Mouse (Mus musculus): ENCODE results near the gene Zbtb34.

Zbtb34 gene

DNA sequence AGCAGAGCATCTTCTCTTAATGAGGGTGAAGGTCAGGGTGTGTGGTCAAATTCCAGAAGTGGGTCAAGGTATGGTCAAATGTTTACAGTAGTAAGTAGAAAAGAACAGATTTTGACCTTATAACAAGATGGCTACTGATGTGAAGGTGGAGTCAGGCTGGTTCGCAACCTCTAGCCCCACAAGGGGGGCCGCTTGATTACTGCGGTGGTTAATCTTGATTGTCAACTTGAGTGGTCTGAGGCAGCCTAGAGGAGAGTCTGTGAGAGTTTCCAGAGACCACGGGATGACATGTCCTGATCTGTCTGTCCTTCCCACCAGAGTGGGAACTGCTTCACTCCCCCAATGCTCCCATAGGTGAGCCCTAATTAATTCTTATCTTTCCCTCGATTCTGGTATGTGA, 30.6 kb downstream of the Zbtb34 start:
- DNase-seq (ENCODE audit: low read depth, low spot score): no peak
- Histone ChIP-seq H3K27me3 (ENCODE audit: control insufficient read depth, insufficient read depth, low read length, poor library complexity, severe bottlenecking) (no peaks in the 10 kb centered on the region), H3K36me3 (ENCODE audit: control insufficient read depth, insufficient read depth, low read length, poor library complexity, severe bottlenecking) (no peaks in the 10 kb centered on the region)

DNA sequence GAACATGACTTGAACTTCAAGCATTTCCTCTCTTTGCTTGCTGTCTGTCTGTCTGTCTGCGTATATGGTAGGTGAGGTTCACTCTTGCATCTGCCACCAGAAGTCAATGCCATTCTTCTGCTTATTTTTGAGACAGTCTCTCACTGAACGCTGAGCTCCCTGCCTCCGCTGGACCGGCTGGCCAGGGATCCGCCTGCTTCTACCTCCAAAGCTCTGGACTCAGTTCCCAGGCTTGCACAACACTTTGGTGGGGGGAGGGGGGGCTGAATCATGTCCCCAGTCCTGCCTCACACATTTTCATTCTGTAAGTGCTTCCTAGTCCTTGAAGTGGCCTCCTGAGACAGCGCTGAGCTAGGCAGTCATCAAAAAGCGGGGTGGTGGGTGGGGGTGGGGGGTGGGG, 32.0 kb downstream of the Zbtb34 start:
- no peak for DNase-seq (ENCODE audit: low read depth, low spot score)

DNA sequence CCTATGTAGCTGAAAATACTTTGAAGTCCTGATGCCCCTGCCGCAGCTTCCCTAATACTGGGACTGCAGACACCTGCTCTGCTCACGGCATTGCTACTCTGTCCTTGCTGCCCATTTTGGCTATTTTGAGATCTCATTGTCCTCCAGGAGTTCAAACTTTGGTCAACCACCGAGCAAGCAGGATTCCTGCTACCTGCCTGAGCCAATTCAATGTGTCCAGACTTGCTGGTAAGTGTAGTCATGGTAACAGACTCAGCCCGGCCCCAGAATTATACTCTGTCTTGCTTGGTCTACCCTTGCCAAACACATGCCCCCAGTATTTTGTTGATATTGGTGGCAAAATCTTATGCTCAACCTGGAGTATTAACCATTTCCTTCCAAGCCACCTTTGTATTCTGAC, 34.1 kb downstream of the Zbtb34 start:
- DNase-seq (ENCODE audit: low read depth, low spot score): no peak
- Histone ChIP-seq H3K36me3 (ENCODE audit: control insufficient read depth, insufficient read depth, low read length, poor library complexity, severe bottlenecking) (no peaks in the 10 kb centered on the region), H3K27me3 (ENCODE audit: control insufficient read depth, insufficient read depth, low read length, poor library complexity, severe bottlenecking) (no peaks in the 10 kb centered on the region; the same call in 1 of the 2 replicates)

More for the DNA sequence above, 32.0 kb downstream of the Zbtb34 start:
- Histone ChIP-seq H3K27me3 (ENCODE audit: control insufficient read depth, insufficient read depth, low read length, poor library complexity, severe bottlenecking) (no peaks in the 10 kb centered on the region; the same call in 1 of the 2 replicates), H3K36me3 (ENCODE audit: control insufficient read depth, insufficient read depth, low read length, poor library complexity, severe bottlenecking) (no peaks in the 10 kb centered on the region)

DNA sequence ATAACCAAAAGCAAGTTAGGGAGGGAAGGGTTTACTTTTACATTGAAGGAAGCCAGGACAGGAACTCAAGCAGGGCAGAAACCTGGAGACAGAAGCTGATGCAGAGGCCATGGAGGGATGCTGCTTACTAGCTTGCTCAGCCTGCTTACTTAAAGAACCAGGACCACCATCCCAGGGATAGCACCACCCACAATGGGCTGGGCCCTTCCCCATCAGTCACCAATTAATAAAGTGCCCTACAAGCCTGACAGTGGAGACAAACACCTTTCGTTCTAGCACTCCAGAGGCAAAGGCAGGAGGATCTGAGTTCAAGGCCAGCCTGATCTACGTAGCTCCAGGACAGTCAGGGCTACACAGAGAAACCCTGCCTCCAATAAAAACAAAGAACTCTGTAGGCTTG, 36.1 kb downstream of the Zbtb34 start:
- Histone ChIP-seq H3K36me3 (ENCODE audit: control insufficient read depth, insufficient read depth, low read length, poor library complexity, severe bottlenecking) (no peaks in the 10 kb centered on the region), H3K27me3 (ENCODE audit: control insufficient read depth, insufficient read depth, low read length, poor library complexity, severe bottlenecking) (no peaks in the 10 kb centered on the region; the same call in 1 of the 2 replicates)
- no peak for DNase-seq (ENCODE audit: low read depth, low spot score)

DNA sequence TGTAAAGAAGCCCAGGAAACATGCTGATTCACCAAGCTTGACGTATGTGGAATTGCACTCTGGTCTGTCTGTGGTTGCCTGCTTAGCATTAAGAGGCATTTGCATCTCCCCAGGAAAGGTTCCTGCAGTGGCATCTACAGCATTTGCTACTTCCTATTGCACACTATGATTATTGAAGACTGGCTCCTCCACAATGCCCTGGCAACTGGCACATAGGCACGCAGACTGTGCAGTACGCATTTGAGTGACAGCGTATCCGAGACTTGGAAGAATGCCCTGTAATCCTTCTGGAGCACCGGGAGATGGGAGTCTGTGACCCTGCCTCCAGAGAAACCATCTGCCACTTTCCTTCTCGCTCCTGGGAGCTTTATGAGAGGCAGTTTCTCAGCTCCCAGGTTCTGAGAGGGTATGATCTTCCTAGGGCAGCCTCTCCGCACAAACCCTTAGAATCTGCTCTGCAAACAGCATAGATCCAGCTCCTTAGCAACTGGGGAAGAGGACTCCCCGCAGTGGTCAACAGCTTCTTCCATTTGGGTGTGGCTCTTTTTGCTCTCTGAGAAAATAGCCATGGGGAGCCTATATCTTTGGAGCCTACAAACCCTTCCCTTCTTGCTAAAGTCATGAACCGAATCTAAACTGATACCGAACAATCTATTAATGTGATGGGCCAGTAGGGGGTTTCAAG, 37.0 kb downstream of the Zbtb34 start:
- H3K27me3 ChIP-seq (ENCODE audit: control insufficient read depth, insufficient read depth, low read length, poor library complexity, severe bottlenecking): no peaks in the 10 kb centered on the region; the same call in 1 of the 2 replicates
- no peak for DNase-seq (ENCODE audit: low read depth, low spot score)
- no peaks in the 10 kb centered on the region for H3K36me3 ChIP-seq (ENCODE audit: control insufficient read depth, insufficient read depth, low read length, poor library complexity, severe bottlenecking)

DNA sequence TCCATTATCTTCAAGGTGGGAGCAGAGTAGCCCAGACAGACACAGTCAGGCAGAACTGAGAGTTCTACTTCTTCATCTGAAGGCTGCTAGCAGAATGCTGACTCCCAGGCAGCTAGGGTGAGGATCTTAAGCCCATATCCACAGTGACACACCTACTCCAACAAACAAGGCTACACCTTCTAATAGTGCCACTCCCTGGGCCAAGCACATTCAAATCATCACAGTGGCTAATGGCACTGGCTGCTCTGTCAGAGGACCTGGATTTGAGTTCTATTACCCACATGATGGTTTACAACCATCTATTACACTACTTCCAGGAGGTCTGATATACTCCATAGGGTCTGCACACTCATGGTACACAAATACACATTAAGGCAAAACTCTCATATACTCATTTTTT, 38.1 kb downstream of the Zbtb34 start:
- DNase-seq (ENCODE audit: low read depth, low spot score): no peak
- no peaks in the 10 kb centered on the region for H3K36me3 ChIP-seq (ENCODE audit: control insufficient read depth, insufficient read depth, low read length, poor library complexity, severe bottlenecking)
- H3K27me3 ChIP-seq (ENCODE audit: control insufficient read depth, insufficient read depth, low read length, poor library complexity, severe bottlenecking): no peaks in the 10 kb centered on the region; the same call in 1 of the 2 replicates

DNA sequence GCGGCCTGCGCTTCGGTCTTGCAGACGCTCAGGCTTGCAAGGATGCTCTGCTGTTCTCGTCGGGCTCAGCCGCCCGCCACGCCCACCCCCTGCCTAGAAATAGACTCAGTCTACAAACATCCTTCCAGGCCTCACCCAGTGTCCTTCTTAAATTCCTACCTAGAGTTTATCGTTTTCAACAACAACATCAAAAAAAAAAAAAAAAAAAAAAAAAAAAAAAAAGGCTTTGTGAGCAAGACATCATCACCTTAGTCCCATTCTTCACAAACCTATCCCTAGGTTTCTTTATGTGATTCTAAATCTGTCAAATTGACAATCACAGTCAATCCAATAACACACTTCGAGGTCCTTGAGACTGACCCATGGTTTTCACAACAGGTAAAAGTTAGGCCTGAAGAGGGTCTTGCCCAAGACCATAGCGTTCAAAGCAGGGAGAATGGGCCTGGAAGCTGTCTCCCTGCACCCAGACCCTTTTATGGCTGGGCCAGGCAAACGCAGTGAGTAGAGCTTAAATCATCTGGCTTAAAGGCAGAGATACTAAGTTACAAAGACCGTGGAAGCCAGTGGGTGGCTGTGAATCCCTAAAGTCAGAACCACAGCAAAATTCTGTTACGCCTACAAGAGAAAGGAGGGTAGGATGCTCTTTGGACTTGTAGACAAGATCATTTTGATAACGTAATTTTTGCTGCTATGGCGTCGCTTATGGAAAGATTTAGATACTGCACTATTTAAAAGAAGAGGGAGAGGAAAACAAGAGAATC, 59.3 kb downstream of the Zbtb34 start:
- DNase-seq (ENCODE audit: low read depth, low spot score): no peak
- Histone ChIP-seq H3K36me3 (ENCODE audit: control insufficient read depth, insufficient read depth, low read length, poor library complexity, severe bottlenecking) (no peaks in the 10 kb centered on the region), H3K27me3 (ENCODE audit: control insufficient read depth, insufficient read depth, low read length, poor library complexity, severe bottlenecking) (no peaks in the 10 kb centered on the region)

DNA sequence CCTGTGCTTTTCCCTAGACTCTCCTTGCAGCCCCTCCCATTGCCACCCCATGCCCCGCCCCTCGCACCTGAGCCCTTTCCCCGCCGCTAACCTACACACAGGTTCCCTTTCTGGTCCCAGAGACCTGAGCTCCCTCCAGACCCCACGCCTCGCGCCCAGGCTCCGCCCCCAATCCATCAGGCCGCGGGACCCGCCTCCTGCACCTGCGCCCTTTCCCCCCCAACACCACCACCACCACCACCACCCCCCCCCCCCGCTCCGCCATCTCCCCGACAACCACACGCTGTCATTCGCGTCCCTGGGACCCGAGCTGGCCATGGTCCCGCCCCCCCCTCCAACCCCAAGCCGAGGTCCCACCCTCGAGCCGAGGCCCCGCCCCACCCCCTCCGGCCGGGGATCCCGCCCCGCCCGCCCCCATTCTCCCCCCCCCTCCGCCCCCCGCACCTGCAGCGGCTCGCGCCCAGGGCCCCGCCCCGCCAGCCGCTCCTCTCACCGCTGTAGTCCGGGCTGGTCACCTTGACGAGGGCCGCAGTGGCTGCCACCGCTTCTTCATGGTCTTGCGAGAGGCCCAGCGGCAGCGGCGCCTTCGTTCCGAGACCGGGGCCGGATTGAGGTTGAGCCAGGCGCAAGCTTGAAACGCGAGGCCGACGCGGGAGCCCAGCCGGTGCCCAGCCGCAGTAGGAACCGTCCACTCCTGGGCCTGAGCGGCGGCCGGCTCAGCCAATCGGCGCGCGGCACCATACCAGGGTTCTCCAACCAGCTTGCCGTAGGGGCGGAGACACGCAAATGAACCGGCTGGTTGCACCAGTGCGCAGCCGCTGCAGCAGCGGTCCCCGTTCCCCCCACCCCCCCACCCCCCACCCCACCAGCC, 60.1 kb downstream of the Zbtb34 start, which contains the start of gene Ralgps1:
TSS of gene Ralgps1 (minus strand) at position 710 of the 871 bp plus-strand sequence.
- Histone ChIP-seq H3K27me3 (ENCODE audit: control insufficient read depth, insufficient read depth, low read length, poor library complexity, severe bottlenecking) (no peaks in the 10 kb centered on the region), H3K36me3 (ENCODE audit: control insufficient read depth, insufficient read depth, low read length, poor library complexity, severe bottlenecking) (no peaks in the 10 kb centered on the region)
- peak; percentile 96 for DNase-seq (ENCODE audit: low read depth, low spot score)

DNA sequence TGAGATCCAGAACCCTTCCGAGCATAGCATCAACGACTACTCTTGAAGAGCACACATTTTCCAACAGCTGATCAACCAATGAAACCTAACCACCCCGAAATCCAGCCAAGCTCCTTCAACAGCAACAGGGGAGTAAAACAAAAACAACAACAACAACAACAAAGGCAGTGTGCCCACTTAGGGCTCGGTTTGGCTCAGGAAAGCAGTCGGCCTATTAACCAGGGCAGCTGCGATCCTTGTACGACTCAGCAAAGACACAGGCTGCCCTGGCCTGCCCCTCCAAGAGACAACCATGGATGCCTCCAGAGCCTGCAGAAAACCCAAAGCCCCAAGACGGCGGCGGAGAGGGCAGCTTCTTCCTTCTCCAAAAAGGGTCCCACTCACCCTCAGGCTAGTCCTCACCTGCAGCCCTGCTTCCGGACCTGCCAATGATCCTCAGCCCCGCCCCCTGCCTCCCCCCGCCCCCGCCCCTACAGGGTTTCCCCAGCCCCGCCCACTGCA, 60.8 kb downstream of the Zbtb34 start:
- Histone ChIP-seq H3K36me3 (ENCODE audit: control insufficient read depth, insufficient read depth, low read length, poor library complexity, severe bottlenecking) (no peaks in the 10 kb centered on the region), H3K27me3 (ENCODE audit: control insufficient read depth, insufficient read depth, low read length, poor library complexity, severe bottlenecking) (no peaks in the 10 kb centered on the region)
- no peak for DNase-seq (ENCODE audit: low read depth, low spot score)

DNA sequence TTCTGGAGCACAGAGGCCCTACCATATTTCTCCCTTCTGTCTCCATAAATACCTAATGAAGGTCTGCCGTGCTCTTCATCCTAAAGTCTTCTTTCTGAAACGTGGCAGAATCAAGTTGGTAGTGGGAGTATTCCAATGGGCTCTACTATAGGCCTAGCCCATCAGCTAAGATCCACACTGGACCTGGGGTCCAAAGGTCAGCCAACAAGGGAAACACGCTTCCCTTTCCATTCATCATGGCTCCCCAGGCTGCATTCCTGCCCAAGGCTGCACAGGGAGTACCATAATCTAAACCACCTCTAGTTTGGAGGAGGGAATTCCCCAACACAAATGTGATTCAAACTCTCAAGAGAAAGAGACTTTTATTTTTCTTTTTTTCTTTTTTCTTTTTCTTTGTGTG, 61.7 kb downstream of the Zbtb34 start:
- DNase-seq (ENCODE audit: low read depth, low spot score): no peak

DNA sequence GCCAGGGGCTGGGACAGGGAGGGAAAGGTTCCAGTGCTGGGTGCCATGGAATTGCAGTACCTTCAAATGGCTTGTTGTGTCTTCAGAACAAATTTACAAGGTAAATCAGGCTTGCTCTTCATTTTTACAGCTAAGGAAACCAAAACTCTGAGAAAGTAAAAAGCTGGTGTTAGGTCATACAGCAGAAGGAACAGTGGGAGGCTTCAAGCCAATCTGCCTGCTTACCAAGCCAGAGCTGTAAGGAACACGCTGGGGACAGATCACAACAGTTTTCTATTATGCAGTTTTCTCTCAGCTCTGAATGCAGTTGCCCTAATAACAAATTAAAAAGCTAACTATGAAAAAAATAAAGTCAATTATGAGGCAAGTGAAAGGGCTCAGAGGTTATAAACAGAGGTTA, 62.6 kb downstream of the Zbtb34 start:
- Histone ChIP-seq H3K36me3 (ENCODE audit: control insufficient read depth, insufficient read depth, low read length, poor library complexity, severe bottlenecking) (no peaks in the 10 kb centered on the region), H3K27me3 (ENCODE audit: control insufficient read depth, insufficient read depth, low read length, poor library complexity, severe bottlenecking) (no peaks in the 10 kb centered on the region)
- no peak for DNase-seq (ENCODE audit: low read depth, low spot score)

More for the DNA sequence above, 61.7 kb downstream of the Zbtb34 start:
- no peaks in the 10 kb centered on the region for H3K36me3 ChIP-seq (ENCODE audit: control insufficient read depth, insufficient read depth, low read length, poor library complexity, severe bottlenecking)
- H3K27me3 ChIP-seq (ENCODE audit: control insufficient read depth, insufficient read depth, low read length, poor library complexity, severe bottlenecking): no peaks in the 10 kb centered on the region

DNA sequence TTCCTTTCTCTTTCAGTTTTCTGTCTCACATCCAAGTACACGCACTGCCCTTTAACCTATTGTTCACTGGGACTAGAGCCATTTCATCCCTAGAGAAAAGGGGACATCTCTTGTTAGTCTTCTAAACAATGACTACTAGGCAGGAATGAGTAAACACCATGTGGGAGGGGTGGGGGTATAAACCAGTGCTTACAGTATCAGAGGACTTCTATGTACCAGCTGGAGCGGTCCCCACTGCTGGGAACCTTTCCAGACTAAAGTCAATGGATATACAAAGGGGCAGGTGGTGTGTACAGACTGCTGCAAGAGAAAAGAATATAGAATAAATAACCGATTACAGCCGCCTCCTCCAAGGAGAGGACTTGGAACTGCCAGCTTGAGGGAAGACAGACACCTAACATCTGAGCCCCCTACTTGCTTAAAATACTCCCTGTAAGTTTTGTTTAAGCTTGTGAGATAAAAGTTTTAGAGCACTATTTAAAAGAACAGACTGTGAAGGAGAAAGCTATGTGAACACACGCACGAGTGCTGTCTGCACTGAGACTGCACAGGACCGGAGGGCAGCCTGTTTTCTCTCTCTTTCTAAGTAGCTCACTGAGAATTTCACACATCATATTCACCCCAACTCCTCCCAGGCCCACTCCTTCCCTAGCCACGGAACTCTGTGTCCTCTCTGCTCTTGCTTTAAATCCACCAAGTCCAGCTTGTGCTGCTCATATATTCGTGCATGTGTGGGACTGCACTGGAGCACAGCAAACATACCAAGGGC, 65.2 kb downstream of the Zbtb34 start:
- DNase-seq (ENCODE audit: low read depth, low spot score): no peak
- H3K36me3 ChIP-seq (ENCODE audit: control insufficient read depth, insufficient read depth, low read length, poor library complexity, severe bottlenecking): no peaks in the 10 kb centered on the region

DNA sequence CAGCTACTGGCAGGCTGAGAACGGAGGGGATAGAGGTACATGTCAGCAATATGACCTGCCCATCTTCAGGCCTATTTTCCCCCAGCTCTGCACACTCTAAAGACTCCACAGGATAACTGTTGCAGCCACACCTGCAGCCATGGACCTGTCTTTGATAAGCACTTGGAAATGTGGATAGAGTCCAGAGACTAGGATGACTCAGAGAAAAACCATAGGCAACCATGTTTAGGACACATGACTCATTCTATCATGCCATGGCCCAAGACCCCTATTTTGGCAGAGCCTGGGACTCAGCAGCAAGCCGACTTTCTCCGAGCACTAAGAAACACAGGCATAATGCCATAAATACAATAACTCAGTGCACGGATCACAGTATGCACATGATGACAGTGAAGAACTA, 66.5 kb downstream of the Zbtb34 start:
- DNase-seq (ENCODE audit: low read depth, low spot score): no peak
- no peaks in the 10 kb centered on the region for H3K27me3 ChIP-seq (ENCODE audit: control insufficient read depth, insufficient read depth, low read length, poor library complexity, severe bottlenecking)
- no peaks in the 10 kb centered on the region for H3K36me3 ChIP-seq (ENCODE audit: control insufficient read depth, insufficient read depth, low read length, poor library complexity, severe bottlenecking)

More for the DNA sequence above, 65.2 kb downstream of the Zbtb34 start:
- H3K27me3 ChIP-seq (ENCODE audit: control insufficient read depth, insufficient read depth, low read length, poor library complexity, severe bottlenecking): no peaks in the 10 kb centered on the region

DNA sequence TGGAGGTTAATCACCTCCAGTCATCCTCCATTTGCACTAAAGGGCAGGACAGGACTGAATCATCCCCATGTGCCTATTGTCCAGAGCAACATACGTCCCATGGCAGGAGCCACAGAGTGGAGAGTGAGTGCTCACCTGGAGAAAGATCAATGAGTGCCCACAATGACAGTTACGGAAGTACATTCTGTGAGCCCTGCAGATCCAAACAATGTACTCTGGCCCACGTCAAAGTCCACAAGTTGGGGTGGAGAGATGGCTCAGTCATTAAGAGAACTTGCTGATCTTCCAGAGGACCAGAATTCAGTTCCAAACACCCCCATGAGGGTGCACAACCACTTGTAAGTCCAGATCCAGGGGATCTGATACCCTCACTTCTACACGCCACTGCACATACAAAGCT, 67.2 kb downstream of the Zbtb34 start:
- DNase-seq (ENCODE audit: low read depth, low spot score): no peak
- Histone ChIP-seq H3K36me3 (ENCODE audit: control insufficient read depth, insufficient read depth, low read length, poor library complexity, severe bottlenecking) (no peaks in the 10 kb centered on the region), H3K27me3 (ENCODE audit: control insufficient read depth, insufficient read depth, low read length, poor library complexity, severe bottlenecking) (no peaks in the 10 kb centered on the region)

Data from splenic B cell, adult 2 months (primary cell).